Mouse (Mus musculus) CH12.LX (cell line): ENCODE measurements around the gene Oxtr.

Experiments
- CTCF ChIP-seq, 2 experiments: IDR thresholded peaks in 1 of 2; conservative IDR thresholded peaks in 1 of 2; 2 replicates each; pipeline ENCODE4 v1.5.1; 2011 to 2012; ENCODE audit warnings: low read depth in 2 of 2, low read length in 2 of 2, improper control_type of control experiment in 1 of 2, inconsistent platforms in 1 of 2, mild to moderate bottlenecking in 1 of 2, moderate library complexity in 1 of 2
- POLR2A ChIP-seq: IDR thresholded peaks from 2 replicates; pipeline ENCODE4 v1.6.1; 2011; ENCODE audit warnings: low read depth, mild to moderate bottlenecking, improper control_type of control experiment, low read length

- TF ChIP-seq POLR2A (no peak), CTCF (conservative IDR thresholded peaks at IDR 0.05 in 1 of 2, IDR thresholded peaks at IDR 0.05 in 1 of 2; ENCODE audit: low read depth in 2 of 2, low read length in 2 of 2) (no peak)
Measured at GRCm38 (mm10) chr6:112510346-112510745, 20.6 kb upstream of the Oxtr start.
